Mouse (Mus musculus) bone marrow macrophage, adult 2 months (primary cell): ENCODE data around the gene Gm5447.

Source experiments
- CTCF ChIP-seq: IDR thresholded peaks from 2 replicates; pipeline ENCODE4 v1.5.1; 2012; ENCODE audit warnings: low read depth, mild to moderate bottlenecking, low read length, moderate library complexity
- POLR2A ChIP-seq: IDR thresholded peaks from 2 replicates; pipeline ENCODE4 v1.6.1; 2012; ENCODE audit warnings: mild to moderate bottlenecking, low read depth, low read length, borderline replicate concordance

DNA sequence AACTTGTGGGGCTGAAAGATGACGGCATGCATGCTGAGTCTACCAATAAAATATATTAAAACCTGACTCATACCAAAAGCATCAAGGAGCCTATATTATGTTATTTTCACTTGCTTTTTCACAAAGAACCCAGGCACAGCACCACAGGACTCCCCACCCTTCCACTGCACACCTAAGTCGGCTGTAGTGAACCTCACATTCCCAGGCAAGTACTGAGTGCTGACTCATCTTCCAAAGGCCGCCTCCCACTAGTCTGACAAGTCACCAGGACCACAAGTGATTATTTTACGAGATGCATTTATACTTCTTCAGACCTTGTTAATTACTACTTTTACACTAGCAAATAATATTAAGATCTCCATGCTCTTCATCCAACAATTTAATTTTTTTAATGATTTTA is 42.4 kb upstream of the Gm5447 start:
- TF ChIP-seq CTCF (no peak), POLR2A (no peak)
